Comparison of ENCODE assay signal across 26 mouse cellular contexts in the genomic region with DNA sequence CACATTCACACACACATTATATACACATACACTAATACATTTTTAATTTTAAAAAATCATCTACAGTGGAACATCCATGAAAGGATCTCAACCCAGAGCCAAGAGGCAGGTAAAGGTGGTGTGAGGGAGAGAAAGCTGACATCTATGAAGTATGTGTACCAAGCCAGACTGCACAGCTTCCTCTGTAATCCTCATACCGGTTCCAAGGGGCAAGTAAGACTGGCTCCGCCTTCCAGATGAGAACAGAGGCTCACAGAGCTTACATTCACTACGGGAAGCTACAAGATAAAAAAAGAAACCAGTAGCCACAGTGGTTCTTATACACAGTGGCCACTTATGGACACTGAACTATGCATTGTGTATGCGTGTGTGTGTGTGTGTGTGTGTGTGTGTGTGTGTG. TPM values are rescaled to one million over a fixed set of nuclear protein-coding genes. Genes with fewer than 3 reads are reported as not detected.
DNase-seq lines count a peak whose midpoint lies in the region; ATAC-seq and TF ChIP-seq lines count a peak whose summit lies in the region.
"Had no signal": no experiment of that assay in that cellular context is flagged by ENCODE, and none has a peak within 500 bp of the region (broad histone marks: within the 10 kb centered on the region; RNA-seq: fewer than 3 reads in every experiment).

No protein-coding gene starts in this region.

- H3K4me3 ChIP-seq in heart, embryonic 11.5 days (ENCODE audit: low read depth, low read length) = no peak overlapping the region
- no peak overlapping the region for H3K4me3 ChIP-seq in MEL (ENCODE audit: control insufficient read depth in 1 of 2, insufficient read depth in 1 of 2, low read depth in 2 of 2, low read length in 2 of 2)
- H3K4me3 ChIP-seq in intestine, postnatal 0 days (ENCODE audit: low read depth, low read length) = no peak overlapping the region
- H3K4me3 ChIP-seq in midbrain, postnatal 0 days (ENCODE audit: low read depth, low read length) = no peak overlapping the region
- H3K4me3 ChIP-seq: embryonic facial prominence, embryonic 15.5 days; erythroblast, embryonic 14.5 days; forebrain, embryonic 12.5 days; forebrain, embryonic 15.5 days; heart, adult 2 months; heart, embryonic 10.5 days; hindbrain, embryonic 10.5 days; hindbrain, embryonic 13.5 days had no signal

- no peak overlapping the region for H3K27ac ChIP-seq in heart, embryonic 11.5 days (ENCODE audit: low read depth, low read length)
- H3K27ac ChIP-seq in MEL (ENCODE audit: control insufficient read depth, low read depth, low read length) = no peak overlapping the region
- no peak overlapping the region for H3K27ac ChIP-seq in intestine, postnatal 0 days (ENCODE audit: low read depth, low read length)
- no peak overlapping the region for H3K27ac ChIP-seq in midbrain, postnatal 0 days (ENCODE audit: low read depth, low read length)
- H3K27ac ChIP-seq: embryonic facial prominence, embryonic 15.5 days; forebrain, embryonic 12.5 days; forebrain, embryonic 15.5 days; heart, adult 2 months; heart, embryonic 10.5 days; hindbrain, embryonic 10.5 days; hindbrain, embryonic 13.5 days had no signal

- TF ChIP-seq CTCF in MEL (IDR thresholded peaks at IDR 0.05 in 2 of 3, conservative IDR thresholded peaks at IDR 0.05 in 1 of 3; ENCODE audit: control insufficient read depth in 1 of 3, insufficient read depth in 1 of 3, low read depth in 2 of 3, low read length in 3 of 3, poor library complexity in 1 of 3, severe bottlenecking in 1 of 3) = no peak
- no peak for TF ChIP-seq CTCF in intestine, postnatal 0 days (IDR thresholded peaks at IDR 0.05; ENCODE audit: low read depth)
- TF ChIP-seq CTCF in midbrain, postnatal 0 days (IDR thresholded peaks at IDR 0.05) = no peak

- WGBS in heart, embryonic 11.5 days (ENCODE audit: insufficient replicate concordance) = 43% methylated on average over 4 of the region's 4 CpGs
- 30% methylated on average over 4 of the region's 4 CpGs for WGBS in intestine, postnatal 0 days
- 61% methylated on average over 4 of the region's 4 CpGs for WGBS in midbrain, postnatal 0 days

- H3K79me2 ChIP-seq in MEL (ENCODE audit: control insufficient read depth, insufficient read depth, low read length, poor library complexity) = no peaks in the 10 kb centered on the region

- peak; percentile 23 for DNase-seq in heart, adult 11 months
- peak; percentile 39 for DNase-seq in MEL (ENCODE audit: low read depth, low spot score)
- DNase-seq in heart, postnatal 36 days = no peak
- DNase-seq in left cerebral cortex, postnatal 36 days (ENCODE audit: low spot score in 2 of 2) = no peak
- no peak for DNase-seq in midbrain, postnatal 0 days (ENCODE audit: low spot score)
- DNase-seq: adrenal gland, adult 8-10 months; adrenal gland, postnatal 25 days; cerebellum, adult 11-12 months; cerebellum, adult 8-10 months; cerebellum, postnatal 10 days; cerebellum, postnatal 36 days; embryo, embryonic 11 days; gastrocnemius, postnatal 25 days; heart, adult 2 months had no signal

- TF ChIP-seq RAD21 in MEL (IDR thresholded peaks at IDR 0.05; ENCODE audit: low read depth, low read length) = no peak

- H3K9me3 ChIP-seq in heart, embryonic 11.5 days (replicated peaks; ENCODE audit: control insufficient read depth, low read length) = no peaks in the 10 kb centered on the region
- no peaks in the 10 kb centered on the region for H3K9me3 ChIP-seq in MEL (replicated peaks; ENCODE audit: insufficient read depth, low read length)
- no peaks in the 10 kb centered on the region for H3K9me3 ChIP-seq in intestine, postnatal 0 days (ENCODE audit: control insufficient read depth)
- no peaks in the 10 kb centered on the region for H3K9me3 ChIP-seq in midbrain, postnatal 0 days (ENCODE audit: low read length)
- H3K9me3 ChIP-seq: embryonic facial prominence, embryonic 15.5 days; forebrain, embryonic 12.5 days; forebrain, embryonic 15.5 days; heart, embryonic 10.5 days; hindbrain, embryonic 10.5 days; hindbrain, embryonic 13.5 days had no signal

- no peak for ATAC-seq in heart, embryonic 11.5 days (replicated peaks; ENCODE audit: insufficient number of reproducible peaks, low FRiP score, low TSS enrichment)
- ATAC-seq in intestine, postnatal 0 days = peak; percentile 73
- ATAC-seq in midbrain, postnatal 0 days (ENCODE audit: low FRiP score) = no peak
- ATAC-seq: activated CD4-positive, CD25-positive, alpha-beta regulatory T cell, adult 4 months; CD4-positive, CD25-positive, alpha-beta regulatory T cell, adult 4 months; forebrain, embryonic 15.5 days; hindbrain, embryonic 16.5 days had no signal

- TF ChIP-seq EP300 in MEL (IDR thresholded peaks at IDR 0.05; ENCODE audit: low read depth in 1 of 2, low read length in 2 of 2) = no peak

- no peaks in the 10 kb centered on the region; the same call in 1 of the 2 replicates for H3K4me1 ChIP-seq in heart, embryonic 11.5 days (ENCODE audit: control insufficient read depth, insufficient read depth, low read length)
- H3K4me1 ChIP-seq in MEL (ENCODE audit: control insufficient read depth in 1 of 2, insufficient read depth in 2 of 2, low read length in 2 of 2) = peaks cover 0 to 10% of the 10 kb centered on the region in 2 experiments; a peak in 1 of 4 replicates
- no peaks in the 10 kb centered on the region for H3K4me1 ChIP-seq in intestine, postnatal 0 days (replicated peaks; ENCODE audit: control insufficient read depth, insufficient read depth, low read length)
- no peaks in the 10 kb centered on the region for H3K4me1 ChIP-seq in midbrain, postnatal 0 days (ENCODE audit: insufficient read depth, low read length)

- H3K9ac ChIP-seq in heart, embryonic 11.5 days (ENCODE audit: low read depth, low read length) = no peak overlapping the region
- no peak overlapping the region for H3K9ac ChIP-seq in MEL (ENCODE audit: control insufficient read depth, low read depth, low read length, poor library complexity, severe bottlenecking)
- H3K9ac ChIP-seq in intestine, postnatal 0 days (ENCODE audit: low read depth, low read length) = no peak overlapping the region
- H3K9ac ChIP-seq in midbrain, postnatal 0 days (replicated peaks; ENCODE audit: low read length, poor library complexity, severe bottlenecking) = no peak overlapping the region
- H3K9ac ChIP-seq: embryonic facial prominence, embryonic 15.5 days; forebrain, embryonic 12.5 days; forebrain, embryonic 15.5 days; hindbrain, embryonic 13.5 days had no signal

- intact Hi-C loops in heart, postnatal 36 days (cut with DNase I) = loop anchor here (5.0 kb wide), 1 partner anchor 392 kb away; no protein-coding TSS in a partner anchor
- intact Hi-C loops in left cerebral cortex, postnatal 36 days (cut with DNase I) = loop anchor here (2.0 kb wide), 1 partner anchor 163 kb away; no protein-coding TSS in a partner anchor

- TF ChIP-seq POLR2A in MEL (IDR thresholded peaks at IDR 0.05; ENCODE audit: control insufficient read depth in 1 of 2, insufficient read depth in 1 of 2, low read depth in 1 of 2, low read length in 2 of 2, poor library complexity in 1 of 2) = no peak

- no peak overlapping the region for H3K4me2 ChIP-seq in heart, embryonic 11.5 days
- no peak overlapping the region for H3K4me2 ChIP-seq in intestine, postnatal 0 days (replicated peaks; ENCODE audit: low read depth)
- H3K4me2 ChIP-seq in midbrain, postnatal 0 days (ENCODE audit: low read depth, low read length, poor library complexity, severe bottlenecking) = no peak overlapping the region
- H3K4me2 ChIP-seq: embryonic facial prominence, embryonic 15.5 days; forebrain, embryonic 12.5 days; forebrain, embryonic 15.5 days; hindbrain, embryonic 13.5 days had no signal

- H3K27me3 ChIP-seq in heart, embryonic 11.5 days (ENCODE audit: control insufficient read depth, insufficient read depth, low read length) = peaks cover 6% of the 10 kb centered on the region
- H3K27me3 ChIP-seq in MEL (ENCODE audit: control insufficient read depth in 1 of 2, insufficient read depth in 2 of 2, low read length in 2 of 2) = peaks cover 2 to 11% of the 10 kb centered on the region in 2 experiments; a peak in 3 of 4 replicates
- H3K27me3 ChIP-seq in intestine, postnatal 0 days (replicated peaks; ENCODE audit: control insufficient read depth, insufficient read depth, low read length) = no peaks in the 10 kb centered on the region; the same call in 1 of the 2 replicates
- no peaks in the 10 kb centered on the region for H3K27me3 ChIP-seq in midbrain, postnatal 0 days (ENCODE audit: insufficient read depth, low read length)
- H3K27me3 ChIP-seq: forebrain, embryonic 15.5 days had no signal

- no peaks in the 10 kb centered on the region for H3K36me3 ChIP-seq in heart, embryonic 11.5 days (ENCODE audit: control insufficient read depth, insufficient read depth, low read length)
- peaks cover 0 to 7% of the 10 kb centered on the region in 2 experiments; a peak in 2 of 4 replicates for H3K36me3 ChIP-seq in MEL (ENCODE audit: control insufficient read depth in 1 of 2, insufficient read depth in 2 of 2, low read length in 2 of 2)
- no peaks in the 10 kb centered on the region for H3K36me3 ChIP-seq in intestine, postnatal 0 days (ENCODE audit: control insufficient read depth, insufficient read depth)
- no peaks in the 10 kb centered on the region for H3K36me3 ChIP-seq in midbrain, postnatal 0 days (ENCODE audit: insufficient read depth, low read length)
- H3K36me3 ChIP-seq: embryonic facial prominence, embryonic 15.5 days; forebrain, embryonic 12.5 days; forebrain, embryonic 15.5 days; heart, embryonic 10.5 days; hindbrain, embryonic 10.5 days; hindbrain, embryonic 13.5 days had no signal

TF ChIP-seq in MEL, 35 proteins besides CTCF, POLR2A, EP300 and RAD21 (continues in another document):
- no peak for TF ChIP-seq E2F4 (IDR thresholded peaks at IDR 0.05; ENCODE audit: borderline replicate concordance, low read depth, low read length)
- TF ChIP-seq RCOR1 (IDR thresholded peaks at IDR 0.05; ENCODE audit: low read depth, low read length) = no peak
- no peak for TF ChIP-seq ZNF384 (IDR thresholded peaks at IDR 0.05; ENCODE audit: low read depth, low read length)
- TF ChIP-seq KAT2A (conservative IDR thresholded peaks at IDR 0.05; ENCODE audit: low read depth, low read length) = no peak
- no peak for TF ChIP-seq CHD1 (IDR thresholded peaks at IDR 0.05; ENCODE audit: low read depth, low read length)
- TF ChIP-seq MYC (IDR thresholded peaks at IDR 0.05; ENCODE audit: low read depth, low read length) = no peak
- TF ChIP-seq ZMIZ1 (IDR thresholded peaks at IDR 0.05; ENCODE audit: low read depth, low read length) = no peak
- no peak for TF ChIP-seq POLR2AphosphoS2 (IDR thresholded peaks at IDR 0.05; ENCODE audit: low read length)

RNA-seq across cellular contexts. Expression of a gene that starts 2.5 kb away (rescaled TPM):
- polyA plus RNA-seq in heart, embryonic 11.5 days (2014; fragmentation: Nextera tagmentation; extraction: Ambion mirVana) = 0.23 and 0.45 TPM in 2 replicates
- not detected in 2 replicates for total RNA-seq in MEL (2012; rRNA removed)
- polyA plus RNA-seq in MEL (2012; ENCODE audit: insufficient read depth in 1 of 2, insufficient read length in 2 of 2, low read depth in 1 of 2, low replicate concordance in 2 of 2, missing spikeins in 1 of 2) = under 1 TPM in 1 of 2 experiments, not detected in 1; 0.03 TPM
- polyA plus RNA-seq in intestine, postnatal 0 days (2015; fragmentation: Nextera tagmentation; extraction: Ambion mirVana) = not detected in 2 replicates
- not detected for total RNA-seq in heart, postnatal 36 days (2021)
- total RNA-seq in left cerebral cortex, postnatal 36 days (2021) = under 1 TPM; 0.20 to 0.34 TPM
- 0.19 and 0.44 TPM in 2 replicates for total RNA-seq in midbrain, postnatal 0 days (2014; rRNA removed)
- 0.20 and 0.25 TPM in 2 replicates for polyA plus RNA-seq in midbrain, postnatal 0 days (2015; fragmentation: Nextera tagmentation; extraction: Ambion mirVana)
- total RNA-seq: adrenal gland, postnatal 25 days; gastrocnemius, postnatal 25 days; heart, adult 2 months had no signal
- polyA plus RNA-seq: activated CD4-positive, CD25-positive, alpha-beta regulatory T cell, adult 4 months; CD4-positive, CD25-positive, alpha-beta regulatory T cell, adult 4 months; erythroblast, embryonic 14.5 days had no signal

Comparison
In these comparisons a context has a peak if more than half of its experiments do, and no peak if none do; other contexts are left out.
1. DNase-seq: peak in heart, adult 11 months (single experiment) and MEL (single experiment); none in heart, postnatal 36 days (0 of 2), left cerebral cortex, postnatal 36 days (0 of 2) and midbrain, postnatal 0 days (single experiment).